Mouse (Mus musculus): Measurements from ENCODE around the gene Mkrn1. TPM values are rescaled to one million over a fixed set of nuclear protein-coding genes. Genes with fewer than 3 reads are reported as not detected.

Gene Mkrn1
- polyA plus RNA-seq, 2 experiments: 31.2 to 66.6 TPM

DNA sequence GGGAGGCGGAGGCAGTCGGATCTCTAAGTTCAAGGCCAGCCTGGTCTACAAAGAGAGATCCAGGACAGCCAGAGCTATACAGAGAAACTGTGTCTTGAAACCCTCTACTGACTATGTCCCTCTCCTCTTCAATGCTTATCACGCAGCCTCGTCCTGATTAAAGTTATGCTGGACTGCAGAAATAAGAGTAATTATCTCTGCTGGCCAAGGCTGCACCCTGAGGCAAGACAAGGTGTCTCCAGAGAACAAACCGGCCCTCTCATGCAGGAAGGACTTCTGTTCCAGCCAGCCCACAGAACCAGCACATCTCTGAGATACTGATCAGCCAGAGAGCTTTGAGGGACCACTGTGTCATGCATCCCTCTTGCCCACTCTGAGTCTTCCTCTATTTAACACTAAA is 15.6 kb upstream of the Mkrn1 start:
- no peak for TF ChIP-seq POLR2A (IDR thresholded peaks at IDR 0.05; ENCODE audit: borderline replicate concordance, extremely low read depth, insufficient read depth, insufficient read length)
- Histone ChIP-seq H3K27ac (replicated peaks; ENCODE audit: low read depth, low read length) (no peak overlapping the region), H3K4me1 (ENCODE audit: control insufficient read depth, insufficient read depth, low read length) (no peaks in the 10 kb centered on the region), H3K9ac (ENCODE audit: low read depth, low read length, severe bottlenecking) (no peak overlapping the region), H3K9me3 (ENCODE audit: control insufficient read depth, low read length) (no peaks in the 10 kb centered on the region), H3K36me3 (ENCODE audit: control insufficient read depth, insufficient read depth, low read length) (no peaks in the 10 kb centered on the region), H3K4me3 (replicated peaks; ENCODE audit: low read length) (no peak overlapping the region), H3K27me3 (ENCODE audit: control insufficient read depth, insufficient read depth, low read length) (no peaks in the 10 kb centered on the region), H3K4me2 (replicated peaks; ENCODE audit: low read depth, low read length, severe bottlenecking) (no peak overlapping the region)
- WGBS: 84% methylated on average over 5 of the region's 5 CpGs
- ATAC-seq (ENCODE audit: low FRiP score, low read depth): no peak
- no peak for DNase-seq (ENCODE audit: low spot score)

DNA sequence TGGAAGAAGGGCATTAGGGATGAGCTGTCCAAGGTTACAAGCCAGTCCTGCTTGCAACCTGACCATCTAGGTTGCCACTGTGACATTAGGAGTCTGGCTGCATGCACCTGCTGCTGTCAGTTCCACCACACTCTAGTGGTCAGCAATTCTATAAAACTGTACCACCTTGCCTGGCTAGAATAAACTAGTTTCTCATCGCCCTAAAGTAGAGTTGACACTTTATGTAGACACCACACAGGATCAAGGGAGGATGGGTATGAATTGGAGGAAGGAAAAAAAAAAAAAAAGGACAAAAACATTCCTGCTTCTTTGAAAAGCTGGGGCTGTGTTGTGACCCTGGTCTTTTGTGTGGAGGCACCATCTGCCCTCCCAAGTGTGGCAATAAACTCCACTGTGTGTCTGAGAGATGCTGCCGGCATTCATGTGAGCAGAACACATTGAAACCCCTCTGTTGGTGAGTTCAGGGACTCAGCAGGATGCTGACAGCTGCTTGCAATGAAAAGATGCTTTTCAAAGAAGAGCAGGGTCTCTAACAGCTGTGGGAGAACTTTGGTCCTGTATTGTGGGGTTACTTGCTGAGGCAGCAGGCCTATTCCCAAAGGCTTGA is 14.7 kb upstream of the Mkrn1 start:
- Histone ChIP-seq H3K36me3 (ENCODE audit: control insufficient read depth, insufficient read depth, low read length) (no peaks in the 10 kb centered on the region), H3K4me1 (ENCODE audit: control insufficient read depth, insufficient read depth, low read length) (no peaks in the 10 kb centered on the region), H3K4me2 (replicated peaks; ENCODE audit: low read depth, low read length, severe bottlenecking) (no peak overlapping the region), H3K27ac (replicated peaks; ENCODE audit: low read depth, low read length) (no peak overlapping the region), H3K27me3 (ENCODE audit: control insufficient read depth, insufficient read depth, low read length) (no peaks in the 10 kb centered on the region), H3K9me3 (ENCODE audit: control insufficient read depth, low read length) (no peaks in the 10 kb centered on the region), H3K9ac (ENCODE audit: low read depth, low read length, severe bottlenecking) (no peak overlapping the region), H3K4me3 (replicated peaks; ENCODE audit: low read length) (no peak overlapping the region)
- ATAC-seq (ENCODE audit: low FRiP score, low read depth) (no peak), DNase-seq (ENCODE audit: low spot score) (no peak)
- TF ChIP-seq POLR2A (IDR thresholded peaks at IDR 0.05; ENCODE audit: borderline replicate concordance, extremely low read depth, insufficient read depth, insufficient read length): no peak
- 69% methylated on average over 2 of the region's 2 CpGs for WGBS

DNA sequence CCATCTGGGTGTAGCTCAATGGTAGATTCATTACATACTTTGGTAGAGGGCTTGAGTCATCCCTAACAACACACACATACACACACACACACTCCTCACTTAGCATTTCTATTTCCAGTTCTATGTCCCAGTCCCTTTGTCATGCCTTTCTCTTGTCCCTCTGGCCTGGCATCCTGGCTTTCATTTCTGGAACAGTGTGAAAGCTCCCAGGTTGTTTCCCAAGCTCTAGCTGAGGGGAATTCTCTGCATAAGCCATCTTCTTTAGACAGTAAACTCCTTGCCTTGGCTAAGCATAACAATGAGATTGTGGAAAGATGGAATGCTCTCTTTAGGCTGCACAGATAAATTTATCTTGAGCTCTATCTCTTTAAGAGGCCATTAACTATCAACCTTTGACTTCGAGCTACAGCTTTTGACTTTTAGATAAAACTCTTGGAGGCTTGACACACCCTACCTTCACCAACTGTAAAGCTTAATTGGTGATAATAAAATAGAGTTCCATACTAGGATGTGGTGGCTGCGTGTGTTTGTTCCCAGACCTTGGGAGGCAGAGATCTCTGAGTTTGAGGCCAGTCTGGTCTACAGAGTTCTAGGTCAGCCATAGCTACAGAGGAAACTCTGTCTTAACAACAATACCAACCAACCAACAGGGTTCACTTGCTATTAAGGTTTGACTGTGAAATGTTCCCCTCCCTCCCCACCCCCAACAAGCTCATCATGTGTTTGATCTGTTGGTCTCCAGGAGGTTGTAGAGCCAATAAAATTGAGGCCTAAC is 14.0 kb upstream of the Mkrn1 start:
- Histone ChIP-seq H3K27me3 (ENCODE audit: control insufficient read depth, insufficient read depth, low read length) (no peaks in the 10 kb centered on the region), H3K4me2 (replicated peaks; ENCODE audit: low read depth, low read length, severe bottlenecking) (no peak overlapping the region), H3K9me3 (ENCODE audit: control insufficient read depth, low read length) (no peaks in the 10 kb centered on the region), H3K4me1 (ENCODE audit: control insufficient read depth, insufficient read depth, low read length) (no peaks in the 10 kb centered on the region), H3K27ac (replicated peaks; ENCODE audit: low read depth, low read length) (no peak overlapping the region), H3K4me3 (replicated peaks; ENCODE audit: low read length) (no peak overlapping the region), H3K36me3 (ENCODE audit: control insufficient read depth, insufficient read depth, low read length) (no peaks in the 10 kb centered on the region), H3K9ac (ENCODE audit: low read depth, low read length, severe bottlenecking) (no peak overlapping the region)
- 69% methylated on average over 2 of the region's 2 CpGs for WGBS
- DNase-seq (ENCODE audit: low spot score) (no peak), ATAC-seq (ENCODE audit: low FRiP score, low read depth) (no peak)
- no peak for TF ChIP-seq POLR2A (IDR thresholded peaks at IDR 0.05; ENCODE audit: borderline replicate concordance, extremely low read depth, insufficient read depth, insufficient read length)

DNA sequence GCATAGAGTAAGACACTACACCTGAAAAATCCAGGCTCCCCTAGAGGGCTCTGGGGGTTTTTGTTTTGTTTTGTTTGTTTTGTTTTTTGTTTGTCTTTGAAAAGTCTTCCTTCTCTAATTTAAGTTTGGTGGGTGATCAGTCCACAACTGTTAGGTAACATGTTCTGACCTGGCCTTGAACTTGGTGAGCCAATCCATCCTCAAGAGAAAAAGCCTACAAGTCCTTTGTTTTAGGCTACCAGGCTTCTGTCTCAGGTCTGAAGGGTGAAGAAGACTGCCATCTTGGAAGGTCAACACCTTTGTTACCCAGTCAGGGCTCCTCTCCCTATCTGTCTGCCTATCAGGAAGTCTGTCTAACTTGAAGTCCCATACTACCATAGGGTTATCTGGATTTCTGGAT is 13.4 kb upstream of the Mkrn1 start:
- no peaks in the 10 kb centered on the region for H3K27me3 ChIP-seq (ENCODE audit: control insufficient read depth, insufficient read depth, low read length)
- no peaks in the 10 kb centered on the region for H3K36me3 ChIP-seq (ENCODE audit: control insufficient read depth, insufficient read depth, low read length)
- no peaks in the 10 kb centered on the region for H3K4me1 ChIP-seq (ENCODE audit: control insufficient read depth, insufficient read depth, low read length)
- no peak for ATAC-seq (ENCODE audit: low FRiP score, low read depth)
- DNase-seq (ENCODE audit: low spot score): no peak
- TF ChIP-seq POLR2A (IDR thresholded peaks at IDR 0.05; ENCODE audit: borderline replicate concordance, extremely low read depth, insufficient read depth, insufficient read length): no peak
- no peak overlapping the region for H3K27ac ChIP-seq (replicated peaks; ENCODE audit: low read depth, low read length)
- H3K9me3 ChIP-seq (ENCODE audit: control insufficient read depth, low read length): no peaks in the 10 kb centered on the region
- H3K4me2 ChIP-seq (replicated peaks; ENCODE audit: low read depth, low read length, severe bottlenecking): no peak overlapping the region
- H3K4me3 ChIP-seq (replicated peaks; ENCODE audit: low read length): no peak overlapping the region
- no peak overlapping the region for H3K9ac ChIP-seq (ENCODE audit: low read depth, low read length, severe bottlenecking)

DNA sequence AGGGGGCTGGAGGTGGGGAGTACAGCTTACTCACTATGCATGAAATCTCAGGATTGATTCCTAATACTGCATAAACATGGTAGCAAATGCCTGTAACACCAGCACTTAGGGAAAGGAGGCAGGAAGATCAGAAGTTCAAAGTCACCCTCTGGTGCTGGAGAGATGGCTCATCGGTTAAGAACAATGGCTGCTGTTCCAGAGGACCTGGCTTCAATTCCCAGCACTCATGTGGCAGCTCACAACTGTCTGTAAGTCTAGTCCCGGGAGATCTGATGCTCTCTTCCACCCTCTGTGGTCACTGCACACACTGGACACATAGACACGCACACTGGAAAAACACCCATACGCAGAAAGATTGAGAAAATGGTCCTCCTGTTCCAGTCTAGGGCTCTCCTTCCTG is 12.9 kb upstream of the Mkrn1 start:
- Histone ChIP-seq H3K4me3 (replicated peaks; ENCODE audit: low read length) (no peak overlapping the region), H3K9me3 (ENCODE audit: control insufficient read depth, low read length) (no peaks in the 10 kb centered on the region), H3K9ac (ENCODE audit: low read depth, low read length, severe bottlenecking) (no peak overlapping the region), H3K27ac (replicated peaks; ENCODE audit: low read depth, low read length) (no peak overlapping the region), H3K4me1 (ENCODE audit: control insufficient read depth, insufficient read depth, low read length) (no peaks in the 10 kb centered on the region), H3K4me2 (replicated peaks; ENCODE audit: low read depth, low read length, severe bottlenecking) (no peak overlapping the region), H3K36me3 (ENCODE audit: control insufficient read depth, insufficient read depth, low read length) (no peaks in the 10 kb centered on the region), H3K27me3 (ENCODE audit: control insufficient read depth, insufficient read depth, low read length) (no peaks in the 10 kb centered on the region)
- ATAC-seq (ENCODE audit: low FRiP score, low read depth) (no peak), DNase-seq (ENCODE audit: low spot score) (no peak)
- WGBS: 88% methylated on average over 4 of the region's 4 CpGs
- no peak for TF ChIP-seq POLR2A (IDR thresholded peaks at IDR 0.05; ENCODE audit: borderline replicate concordance, extremely low read depth, insufficient read depth, insufficient read length)

All from limb, embryonic 14.5 days (tissue).